Mouse (Mus musculus): Measurements from ENCODE around the gene Tshz3. TPM values are rescaled to one million over a fixed set of nuclear protein-coding genes. Genes with fewer than 3 reads are reported as not detected.

The Tshz3 gene
- polyA plus RNA-seq, 2 experiments: 0.33 to 0.48 TPM

GRCm38 (mm10) chr7:36699001-36699987, 1.4 kb downstream of the Tshz3 start:
- TF ChIP-seq EP300 (IDR thresholded peaks at IDR 0.05; ENCODE audit: low read depth): no peak
- TF ChIP-seq CTCF (IDR thresholded peaks at IDR 0.05; ENCODE audit: low read depth): no peak

GRCm38 (mm10) chr7:36706636-36707035, 8.7 kb downstream of the Tshz3 start:
- no peak overlapping the region for H3K27ac ChIP-seq
- H3K36me3 ChIP-seq (replicated peaks; ENCODE audit: control insufficient read depth, insufficient read depth, low read depth): no peaks in the 10 kb centered on the region
- H3K9me3 ChIP-seq (ENCODE audit: control insufficient read depth, low read length): no peaks in the 10 kb centered on the region
- H3K4me2 ChIP-seq (ENCODE audit: low read depth): no peak overlapping the region
- ATAC-seq (ENCODE audit: insufficient read depth): no peak
- no peak for TF ChIP-seq EP300 (IDR thresholded peaks at IDR 0.05; ENCODE audit: low read depth)
- TF ChIP-seq CTCF (IDR thresholded peaks at IDR 0.05; ENCODE audit: low read depth): no peak
- no peaks in the 10 kb centered on the region for H3K27me3 ChIP-seq (ENCODE audit: control insufficient read depth, insufficient read depth, low read length)
- H3K4me3 ChIP-seq (ENCODE audit: insufficient read depth in 1 of 2, low read depth in 2 of 2, low read length in 2 of 2): no peak overlapping the region
- H3K9ac ChIP-seq (replicated peaks): no peak overlapping the region
- no peak for DNase-seq (ENCODE audit: low read depth in 3 of 3, low spot score in 3 of 3)
- WGBS (ENCODE audit: insufficient replicate concordance): 6% methylated on average over 8 of the region's 10 CpGs
- H3K4me1 ChIP-seq (replicated peaks; ENCODE audit: control insufficient read depth in 2 of 2, insufficient read depth in 2 of 2, low read length in 1 of 2): no peaks in the 10 kb centered on the region

More at GRCm38 (mm10) chr7:36699001-36699987, 1.4 kb downstream of the Tshz3 start:
- H3K9ac ChIP-seq (replicated peaks): no peak overlapping the region
- H3K27ac ChIP-seq: no peak overlapping the region
- no peaks in the 10 kb centered on the region for H3K36me3 ChIP-seq (replicated peaks; ENCODE audit: control insufficient read depth, insufficient read depth, low read depth)
- no peak overlapping the region for H3K4me3 ChIP-seq (ENCODE audit: insufficient read depth in 1 of 2, low read depth in 2 of 2, low read length in 2 of 2)
- no peaks in the 10 kb centered on the region for H3K4me1 ChIP-seq (replicated peaks; ENCODE audit: control insufficient read depth in 2 of 2, insufficient read depth in 2 of 2, low read length in 1 of 2)
- H3K27me3 ChIP-seq (ENCODE audit: control insufficient read depth, insufficient read depth, low read length): peaks cover 54% of the 10 kb centered on the region
- ATAC-seq (ENCODE audit: insufficient read depth): no peak
- DNase-seq (ENCODE audit: low read depth in 3 of 3, low spot score in 3 of 3): no peak
- 20% methylated on average over 18 of the region's 18 CpGs for WGBS (ENCODE audit: insufficient replicate concordance)
- no peaks in the 10 kb centered on the region for H3K9me3 ChIP-seq (ENCODE audit: control insufficient read depth, low read length)
- H3K4me2 ChIP-seq (ENCODE audit: low read depth): 0 out of 2 replicates have a peak overlapping the region, but pooled peaks have one; percentile 8

- TF ChIP-seq CTCF (IDR thresholded peaks at IDR 0.05; ENCODE audit: low read depth) (no peak), EP300 (IDR thresholded peaks at IDR 0.05; ENCODE audit: low read depth) (no peak)
- no peak for DNase-seq (ENCODE audit: low read depth in 3 of 3, low spot score in 3 of 3)
- Histone ChIP-seq H3K4me2 (ENCODE audit: low read depth) (no peak overlapping the region), H3K27ac (no peak overlapping the region), H3K27me3 (ENCODE audit: control insufficient read depth, insufficient read depth, low read length) (no peaks in the 10 kb centered on the region), H3K4me1 (replicated peaks; ENCODE audit: control insufficient read depth in 2 of 2, insufficient read depth in 2 of 2, low read length in 1 of 2) (no peaks in the 10 kb centered on the region), H3K9ac (replicated peaks) (no peak overlapping the region), H3K36me3 (replicated peaks; ENCODE audit: control insufficient read depth, insufficient read depth, low read depth) (no peaks in the 10 kb centered on the region), H3K4me3 (ENCODE audit: insufficient read depth in 1 of 2, low read depth in 2 of 2, low read length in 2 of 2) (no peak overlapping the region), H3K9me3 (ENCODE audit: control insufficient read depth, low read length) (no peaks in the 10 kb centered on the region)
- ATAC-seq (ENCODE audit: insufficient read depth): no peak
- 13% methylated on average over 10 of the region's 10 CpGs for WGBS (ENCODE audit: insufficient replicate concordance)
Measured at GRCm38 (mm10) chr7:36707266-36707665, 9.3 kb downstream of the Tshz3 start.

- Histone ChIP-seq H3K4me3 (ENCODE audit: insufficient read depth in 1 of 2, low read depth in 2 of 2, low read length in 2 of 2) (no peak overlapping the region), H3K27me3 (ENCODE audit: control insufficient read depth, insufficient read depth, low read length) (no peaks in the 10 kb centered on the region), H3K36me3 (replicated peaks; ENCODE audit: control insufficient read depth, insufficient read depth, low read depth) (no peaks in the 10 kb centered on the region), H3K9ac (replicated peaks) (no peak overlapping the region), H3K9me3 (ENCODE audit: control insufficient read depth, low read length) (no peaks in the 10 kb centered on the region), H3K27ac (no peak overlapping the region), H3K4me2 (ENCODE audit: low read depth) (no peak overlapping the region), H3K4me1 (replicated peaks; ENCODE audit: control insufficient read depth in 2 of 2, insufficient read depth in 2 of 2, low read length in 1 of 2) (no peaks in the 10 kb centered on the region)
- TF ChIP-seq CTCF (IDR thresholded peaks at IDR 0.05; ENCODE audit: low read depth) (no peak), EP300 (IDR thresholded peaks at IDR 0.05; ENCODE audit: low read depth) (no peak)
- DNase-seq (ENCODE audit: low read depth in 3 of 3, low spot score in 3 of 3): no peak
- 21% methylated on average over 17 of the region's 17 CpGs for WGBS (ENCODE audit: insufficient replicate concordance)
- no peak for ATAC-seq (ENCODE audit: insufficient read depth)
Measured at GRCm38 (mm10) chr7:36707681-36708350, 9.9 kb downstream of the Tshz3 start.

GRCm38 (mm10) chr7:36708823-36709222, 10.9 kb downstream of the Tshz3 start:
- no peaks in the 10 kb centered on the region; a peak in 1 of 4 replicates for H3K4me1 ChIP-seq (replicated peaks; ENCODE audit: control insufficient read depth in 2 of 2, insufficient read depth in 2 of 2, low read length in 1 of 2)
- H3K9me3 ChIP-seq (ENCODE audit: control insufficient read depth, low read length): no peaks in the 10 kb centered on the region
- no peak overlapping the region for H3K9ac ChIP-seq (replicated peaks)
- no peak overlapping the region for H3K27ac ChIP-seq
- H3K27me3 ChIP-seq (ENCODE audit: control insufficient read depth, insufficient read depth, low read length): no peaks in the 10 kb centered on the region
- no peak for TF ChIP-seq EP300 (IDR thresholded peaks at IDR 0.05; ENCODE audit: low read depth)
- TF ChIP-seq CTCF (IDR thresholded peaks at IDR 0.05; ENCODE audit: low read depth): no peak
- no peaks in the 10 kb centered on the region for H3K36me3 ChIP-seq (replicated peaks; ENCODE audit: control insufficient read depth, insufficient read depth, low read depth)
- no peak overlapping the region for H3K4me3 ChIP-seq (ENCODE audit: insufficient read depth in 1 of 2, low read depth in 2 of 2, low read length in 2 of 2)
- H3K4me2 ChIP-seq (ENCODE audit: low read depth): no peak overlapping the region
- DNase-seq (ENCODE audit: low read depth in 3 of 3, low spot score in 3 of 3) (no peak), ATAC-seq (ENCODE audit: insufficient read depth) (no peak)
- WGBS (ENCODE audit: insufficient replicate concordance): 52% methylated on average over 3 of the region's 3 CpGs

Data from liver, embryonic 14.5 days (tissue).